Mouse (Mus musculus) adrenal gland, adult 2 months (tissue): Measurements from ENCODE around the gene Zfp790. TPM values are rescaled to one million over a fixed set of nuclear protein-coding genes. Genes with fewer than 3 reads are reported as not detected.
A peak's percentile ranks its signal among the peaks of the same experiment; 100 is the strongest.
"Not testable (repeated sequence)": the region's sequence is repeated elsewhere in the genome, so short reads cannot be mapped to it uniquely, and the experiment has no call there.

Experiments
- DNase-seq: peaks from one replicate; pipeline ENCODE4 v3.0.0; 2021
- microRNA-seq, 2 experiments: library from miRNA; unstranded; fragments of <30 nt; microRNA quantifications; one replicate each; pipeline ENCODE4 v1.2.0; 2021
- polyA plus RNA-seq: library from polyadenylated mRNA; depleted of rRNA; stranded (reverse); fragments of >200 nt; gene quantifications from 2 replicates; pipeline ENCODE4 v1.2.3, GENCODE M21; 2012; rRNA removed
- total RNA-seq, 2 experiments: library from RNA; stranded (reverse); gene quantifications; 2 replicates each; pipeline ENCODE4 v1.2.3; 2021

Gene Zfp790
- total and polyA plus RNA-seq, 3 experiments = 0.71 to 15.8 (median 14.4) TPM

GRCm38 (mm10) chr7:29842105-29842504 lies 26.2 kb downstream of the Zfp790 start:
- no peak for DNase-seq

GRCm38 (mm10) chr7:29844616-29845015 lies 28.7 kb downstream of the Zfp790 start:
- DNase-seq = no peak

GRCm38 (mm10) chr7:29852831-29853218 lies 36.9 kb downstream of the Zfp790 start:
- DNase-seq = no peak

GRCm38 (mm10) chr7:29853219-29853842 lies 37.4 kb downstream of the Zfp790 start, which contains the start of gene Zfp940:
TSS of gene Zfp940 (minus strand) at chr7:29853669.
- DNase-seq = peak; percentile 84

GRCm38 (mm10) chr7:29859532-29860517 lies 43.9 kb downstream of the Zfp790 start, which contains the start of gene Zfp420:
TSS of gene Zfp420 (plus strand) at chr7:29859979.
- DNase-seq = peak; percentile 93

- DNase-seq = no peak
Observed at GRCm38 (mm10) chr7:29861660-29862059, 45.7 kb downstream of the Zfp790 start.

- no peak for DNase-seq
Observed at GRCm38 (mm10) chr7:29874256-29874655, 58.3 kb downstream of the Zfp790 start.

- DNase-seq = not testable (repeated sequence)
Observed at GRCm38 (mm10) chr7:29877561-29877960, 61.6 kb downstream of the Zfp790 start.

GRCm38 (mm10) chr7:29880056-29880455 lies 64.1 kb downstream of the Zfp790 start:
- DNase-seq = no peak

Small RNA genes lying within 50 kb of the gene (microRNA-seq; reads per million reads assigned to microRNA genes)
- 3.7 to 6.6 reads per million in 2 experiments for gene Mir1964

Other genes with a start within 250 kb of the Zfp790 start
- gene Catsperg2, start 89.1 kb upstream of the Zfp790 start, total RNA-seq = not detected
- 0.07 TPM in 1 of 2 replicates, not detected in the other for gene Catsperg2, start 89.1 kb upstream of the Zfp790 start, polyA plus RNA-seq
- gene Zfp84, start 47.6 kb upstream of the Zfp790 start, total RNA-seq = 10 to 100 TPM; 13.3 to 15.0 TPM
- gene Zfp84, start 47.6 kb upstream of the Zfp790 start, polyA plus RNA-seq = 0.87 and 1.4 TPM in 2 replicates
- 1 to 10 TPM; 2.1 to 3.9 TPM for gene Zfp30, start 32.1 kb upstream of the Zfp790 start, total RNA-seq
- 2.4 and 2.5 TPM in 2 replicates for gene Zfp30, start 32.1 kb upstream of the Zfp790 start, polyA plus RNA-seq
- gene Zfp940, start 37.6 kb downstream of the Zfp790 start, total RNA-seq = 1 to 10 TPM in 1 of 2 experiments, under 1 TPM in 1; 0.61 to 1.0 TPM
- 0.03 and 0.15 TPM in 2 replicates for gene Zfp940, start 37.6 kb downstream of the Zfp790 start, polyA plus RNA-seq
- gene Zfp420, start 43.9 kb downstream of the Zfp790 start, total RNA-seq = 1 to 10 TPM; 5.2 to 5.8 TPM
- 0.29 and 0.57 TPM in 2 replicates for gene Zfp420, start 43.9 kb downstream of the Zfp790 start, polyA plus RNA-seq
- gene Zfp27, start 90.5 kb downstream of the Zfp790 start, total RNA-seq = 10 to 100 TPM in 1 of 2 experiments, 1 to 10 TPM in 1; 9.7 to 11.1 TPM
- gene Zfp27, start 90.5 kb downstream of the Zfp790 start, polyA plus RNA-seq = 0.90 and 0.91 TPM in 2 replicates
- 1 to 10 TPM; 4.0 to 7.8 TPM for gene Zfp383, start 92.1 kb downstream of the Zfp790 start, total RNA-seq
- gene Zfp383, start 92.1 kb downstream of the Zfp790 start, polyA plus RNA-seq = 0.26 and 0.39 TPM in 2 replicates
- gene Zfp74, start 138.0 kb downstream of the Zfp790 start, total RNA-seq = 10 to 100 TPM in 1 of 2 experiments, 1 to 10 TPM in 1; 9.6 to 10.3 TPM
- 21.1 and 24.4 TPM in 2 replicates for gene Zfp74, start 138.0 kb downstream of the Zfp790 start, polyA plus RNA-seq
- 1 to 10 TPM; 5.2 to 7.1 TPM for gene Zfp568, start 167.8 kb downstream of the Zfp790 start, total RNA-seq
- 1.1 and 1.6 TPM in 2 replicates for gene Zfp568, start 167.8 kb downstream of the Zfp790 start, polyA plus RNA-seq
- gene Zfp14, start 235.3 kb downstream of the Zfp790 start, total RNA-seq = 1 to 10 TPM; 2.1 to 2.8 TPM
- 0.81 and 1.7 TPM in 2 replicates for gene Zfp14, start 235.3 kb downstream of the Zfp790 start, polyA plus RNA-seq